Comparison of ENCODE assay signal across 17 mouse cellular contexts in the genomic region with DNA sequence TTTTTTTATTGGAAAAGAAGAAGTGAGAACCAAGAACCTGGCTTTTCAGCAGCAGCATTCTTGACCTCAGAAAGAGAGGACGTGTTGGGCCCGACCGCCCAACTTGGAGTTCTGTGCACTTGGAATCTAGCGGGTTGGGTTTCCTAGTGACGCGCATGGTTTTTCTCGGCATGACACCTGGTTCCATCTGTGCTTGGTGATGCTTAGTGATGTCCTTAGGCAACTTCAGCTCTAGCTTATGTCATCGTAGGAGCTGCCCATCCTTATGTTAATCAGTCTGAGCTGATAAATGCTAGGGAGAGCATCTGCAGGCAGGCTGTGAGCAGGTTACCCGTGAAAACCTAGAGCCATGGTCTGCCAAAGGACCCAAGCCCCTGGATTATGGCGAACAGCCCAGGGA. TPM values are rescaled to one million over a fixed set of nuclear protein-coding genes. Genes with fewer than 3 reads are reported as not detected.
DNase-seq lines count a peak whose midpoint lies in the region.
"Had no signal": no experiment of that assay in that cellular context is flagged by ENCODE, and none has a peak within 500 bp of the region (broad histone marks: within the 10 kb centered on the region; RNA-seq: fewer than 3 reads in every experiment).

No protein-coding gene starts in this region.

- DNase-seq in cerebellum, adult 11-12 months: peak; percentile 26
- no peak for DNase-seq in cerebellum, postnatal 36 days
- peak; percentile 43 for DNase-seq in heart, adult 11 months
- DNase-seq in heart, postnatal 4 days: no peak
- peak; percentile 78 for DNase-seq in brain, adult 2 months (ENCODE audit: low read depth, low spot score)
- peak; percentile 41 for DNase-seq in retina, postnatal 1 day
- no peak for DNase-seq in neural tube, embryonic 10.5 days (ENCODE audit: extremely low spot score, low spot score)
- DNase-seq: adrenal gland, postnatal 10 days; cerebellum, postnatal 14 days; forebrain, postnatal 0 days; gastrocnemius, postnatal 36 days; heart, adult 18-20 months; heart, postnatal 10 days had no signal

RNA-seq across cellular contexts. Expression of a gene that starts 56.9 kb away (rescaled TPM):
- total RNA-seq in heart, postnatal 4 days (2021): under 1 TPM; 0.26 to 0.68 TPM
- total RNA-seq: forebrain, postnatal 0 days; gastrocnemius, adult 8-10 months; gastrocnemius, postnatal 36 days; heart, adult 18-20 months; hematopoietic stem cell, adult 5-6 weeks; hindbrain, postnatal 0 days; MEL had no signal

Comparison
In these comparisons a context has a peak if more than half of its experiments do, and no peak if none do; other contexts are left out.
1. DNase-seq: peak in cerebellum, adult 11-12 months (single experiment), heart, adult 11 months (single experiment), brain, adult 2 months (single experiment) and retina, postnatal 1 day (single experiment); none in cerebellum, postnatal 36 days (0 of 2), heart, postnatal 4 days (single experiment) and neural tube, embryonic 10.5 days (single experiment).